Mouse (Mus musculus) megakaryocyte, embryonic 14.5 days (primary cell): ENCODE results near the gene Arid5b.

ENCODE experiments used
- FLI1 ChIP-seq: IDR thresholded peaks from 2 replicates; pipeline ENCODE4 v1.6.1; 2012; ENCODE audit warnings: low read length, inconsistent platforms, mixed read lengths
- GATA1 ChIP-seq: IDR thresholded peaks from 3 replicates; pipeline ENCODE4 v1.6.1; 2012; ENCODE audit warnings: mixed read lengths, low read length, inconsistent platforms, borderline replicate concordance

GRCm38 (mm10) chr10:68113645-68114044 is 164.9 kb downstream of the Arid5b start:
- TF ChIP-seq FLI1 = no peak
- no peak for TF ChIP-seq GATA1
